Mouse (Mus musculus): ENCODE measurements around the gene Mitf. TPM values are rescaled to one million over a fixed set of nuclear protein-coding genes. Genes with fewer than 3 reads are reported as not detected.
A peak's percentile ranks its signal among the peaks of the same experiment; 100 is the strongest.

Gene Mitf
- polyA plus RNA-seq, 1 experiment, result 2.6 TPM

DNA sequence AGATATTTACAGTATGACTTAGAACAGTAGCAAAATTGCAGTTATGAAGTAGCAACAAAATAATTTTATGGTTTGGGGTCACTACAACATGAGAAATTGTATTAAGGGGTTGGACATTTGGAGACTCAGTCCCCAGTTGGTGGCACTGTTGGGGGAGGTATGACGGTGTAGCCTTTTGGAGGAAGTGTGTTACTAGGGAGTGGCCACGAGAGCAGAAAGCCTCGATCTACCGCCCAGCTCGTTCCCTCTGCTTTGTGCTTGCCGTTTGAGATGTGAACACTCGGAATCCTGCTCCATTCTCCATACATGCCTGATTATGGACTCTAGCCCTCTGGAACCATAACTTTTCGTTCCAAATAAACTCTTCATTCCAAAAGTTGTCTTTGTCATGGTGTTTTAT is 49.6 kb downstream of the Mitf start:
- no peak overlapping the region for H3K4me3 ChIP-seq (ENCODE audit: extremely low read depth, insufficient read depth, insufficient read length)
- H3K27me3 ChIP-seq (ENCODE audit: control insufficient read depth, insufficient read depth, low read length), result no peaks in the 10 kb centered on the region
- no peak for TF ChIP-seq POLR2A (IDR thresholded peaks at IDR 0.05; ENCODE audit: low read depth, low read length)
- no peak for TF ChIP-seq CTCF (IDR thresholded peaks at IDR 0.05; ENCODE audit: extremely low read depth, insufficient read depth, insufficient read length, insufficient replicate concordance)
- no peak overlapping the region for H3K27ac ChIP-seq (ENCODE audit: insufficient read depth, low read length)
- no peaks in the 10 kb centered on the region for H3K36me3 ChIP-seq (ENCODE audit: control insufficient read depth, insufficient read depth, low read length)
- DNase-seq (ENCODE audit: low read depth in 1 of 2, low spot score in 2 of 2), result no peak
- WGBS, result 67% methylated on average over 8 of the region's 8 CpGs
- no peaks in the 10 kb centered on the region for H3K4me1 ChIP-seq (ENCODE audit: control insufficient read depth, insufficient read depth, insufficient read length)

DNA sequence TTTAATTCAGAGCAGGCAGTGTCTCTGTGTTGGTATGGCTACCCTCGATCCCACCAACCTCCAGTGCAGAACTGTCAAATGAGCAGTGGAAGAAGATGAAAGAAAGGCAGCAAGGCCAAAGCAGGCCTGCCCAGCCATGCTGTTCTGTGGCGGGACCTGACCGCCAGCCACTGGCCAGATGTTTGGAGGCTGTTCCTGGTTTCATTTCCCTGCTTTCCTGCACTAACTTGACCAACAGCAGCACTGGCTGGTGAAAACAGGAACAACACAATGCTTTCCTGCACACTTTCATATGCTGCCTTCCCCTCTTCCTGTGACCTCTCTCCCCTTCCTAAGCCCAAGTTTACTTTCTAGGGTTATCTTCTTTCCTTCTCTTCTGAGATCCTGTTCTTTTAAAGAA is 50.8 kb downstream of the Mitf start:
- H3K27me3 ChIP-seq (ENCODE audit: control insufficient read depth, insufficient read depth, low read length), result no peaks in the 10 kb centered on the region
- WGBS, result 35% methylated on average over 3 of the region's 3 CpGs
- no peak overlapping the region for H3K27ac ChIP-seq (ENCODE audit: insufficient read depth, low read length)
- H3K4me1 ChIP-seq (ENCODE audit: control insufficient read depth, insufficient read depth, insufficient read length), result no peaks in the 10 kb centered on the region
- DNase-seq (ENCODE audit: low read depth in 1 of 2, low spot score in 2 of 2), result no peak
- no peaks in the 10 kb centered on the region for H3K36me3 ChIP-seq (ENCODE audit: control insufficient read depth, insufficient read depth, low read length)
- TF ChIP-seq POLR2A (IDR thresholded peaks at IDR 0.05; ENCODE audit: low read depth, low read length) (no peak), CTCF (IDR thresholded peaks at IDR 0.05; ENCODE audit: extremely low read depth, insufficient read depth, insufficient read length, insufficient replicate concordance) (peak; percentile 20; the same call in 1 of the 2 replicates)
- H3K4me3 ChIP-seq (ENCODE audit: extremely low read depth, insufficient read depth, insufficient read length), result no peak overlapping the region

DNA sequence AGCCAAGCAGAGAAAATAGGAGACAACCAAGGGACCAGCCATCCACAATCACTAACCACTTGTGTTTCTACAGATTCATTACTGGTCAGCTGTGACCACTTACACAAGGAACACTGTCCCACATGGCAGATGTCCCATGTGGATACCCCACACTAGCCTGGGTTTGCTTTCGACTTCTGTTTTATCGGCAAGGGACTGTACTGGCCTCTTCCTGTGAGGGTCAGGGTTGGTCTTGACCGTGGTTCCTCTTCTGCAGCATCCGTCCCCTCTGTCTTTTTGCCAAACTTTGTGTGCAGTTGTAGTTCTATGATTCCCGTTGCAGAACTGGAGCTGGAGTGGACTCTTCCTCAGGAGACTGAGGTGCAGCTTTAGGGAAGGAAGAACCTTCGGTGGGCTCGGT is 59.7 kb downstream of the Mitf start:
- no peak for TF ChIP-seq POLR2A (IDR thresholded peaks at IDR 0.05; ENCODE audit: low read depth, low read length)
- TF ChIP-seq CTCF (IDR thresholded peaks at IDR 0.05; ENCODE audit: extremely low read depth, insufficient read depth, insufficient read length, insufficient replicate concordance), result no peak
- no peak for DNase-seq (ENCODE audit: low read depth in 1 of 2, low spot score in 2 of 2)
- Histone ChIP-seq H3K4me1 (ENCODE audit: control insufficient read depth, insufficient read depth, insufficient read length) (no peaks in the 10 kb centered on the region), H3K27ac (ENCODE audit: insufficient read depth, low read length) (no peak overlapping the region), H3K4me3 (ENCODE audit: extremely low read depth, insufficient read depth, insufficient read length) (no peak overlapping the region), H3K27me3 (ENCODE audit: control insufficient read depth, insufficient read depth, low read length) (no peaks in the 10 kb centered on the region), H3K36me3 (ENCODE audit: control insufficient read depth, insufficient read depth, low read length) (no peaks in the 10 kb centered on the region)
- whole genome bisulfite sequencing, result 25% methylated on average over 7 of the region's 7 CpGs

DNA sequence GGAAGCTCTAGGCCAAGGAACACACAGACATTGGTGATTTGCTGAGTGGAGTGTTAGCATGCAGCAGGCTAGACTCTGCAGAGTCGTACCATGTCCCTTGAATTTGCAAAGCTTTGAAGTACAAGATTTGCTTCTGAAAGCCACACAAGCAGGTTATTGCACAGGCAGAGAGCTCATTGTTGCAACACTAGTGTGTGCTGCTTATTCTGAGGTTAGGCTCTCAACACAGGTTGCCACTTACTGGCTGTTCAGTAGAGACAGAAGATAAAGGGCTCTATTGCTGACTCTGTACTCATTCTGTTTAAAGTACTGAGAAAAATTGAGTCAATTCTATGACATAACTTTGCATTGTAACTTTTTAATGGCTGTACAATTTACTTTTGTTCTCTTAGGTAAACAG is 61.2 kb downstream of the Mitf start:
- DNase-seq (ENCODE audit: low read depth in 1 of 2, low spot score in 2 of 2), result no peak
- WGBS, result 88% methylated on average over 1 of the region's 1 CpGs
- no peak overlapping the region for H3K4me3 ChIP-seq (ENCODE audit: extremely low read depth, insufficient read depth, insufficient read length)
- no peak for TF ChIP-seq POLR2A (IDR thresholded peaks at IDR 0.05; ENCODE audit: low read depth, low read length)
- TF ChIP-seq CTCF (IDR thresholded peaks at IDR 0.05; ENCODE audit: extremely low read depth, insufficient read depth, insufficient read length, insufficient replicate concordance), result no peak
- no peaks in the 10 kb centered on the region for H3K36me3 ChIP-seq (ENCODE audit: control insufficient read depth, insufficient read depth, low read length)
- H3K4me1 ChIP-seq (ENCODE audit: control insufficient read depth, insufficient read depth, insufficient read length), result no peaks in the 10 kb centered on the region
- no peaks in the 10 kb centered on the region for H3K27me3 ChIP-seq (ENCODE audit: control insufficient read depth, insufficient read depth, low read length)
- H3K27ac ChIP-seq (ENCODE audit: insufficient read depth, low read length), result no peak overlapping the region

DNA sequence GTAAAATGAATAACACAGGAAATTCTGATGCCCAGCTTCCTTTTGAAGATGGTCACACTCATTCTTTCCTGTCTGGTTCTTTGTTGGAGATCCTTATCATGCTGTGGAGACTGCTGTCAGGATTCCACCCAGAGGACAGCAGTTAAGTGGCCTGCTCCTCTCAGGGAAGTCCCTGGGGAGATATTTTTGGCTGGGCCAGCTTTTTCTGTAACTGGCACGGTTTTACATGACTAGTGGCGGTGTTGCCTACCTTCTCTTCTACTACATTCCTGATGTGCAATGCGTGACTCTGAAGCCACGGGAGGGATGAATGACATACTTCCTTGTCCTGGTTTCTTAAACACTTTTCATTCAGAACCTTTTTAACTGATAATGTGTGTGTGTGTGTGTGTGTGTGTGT is 63.1 kb downstream of the Mitf start:
- H3K4me1 ChIP-seq (ENCODE audit: control insufficient read depth, insufficient read depth, insufficient read length), result no peaks in the 10 kb centered on the region
- TF ChIP-seq CTCF (IDR thresholded peaks at IDR 0.05; ENCODE audit: extremely low read depth, insufficient read depth, insufficient read length, insufficient replicate concordance), result no peak
- whole genome bisulfite sequencing, result 71% methylated on average over 4 of the region's 4 CpGs
- no peak for DNase-seq (ENCODE audit: low read depth in 1 of 2, low spot score in 2 of 2)
- no peaks in the 10 kb centered on the region for H3K36me3 ChIP-seq (ENCODE audit: control insufficient read depth, insufficient read depth, low read length)
- no peak overlapping the region for H3K4me3 ChIP-seq (ENCODE audit: extremely low read depth, insufficient read depth, insufficient read length)
- no peak overlapping the region for H3K27ac ChIP-seq (ENCODE audit: insufficient read depth, low read length)
- H3K27me3 ChIP-seq (ENCODE audit: control insufficient read depth, insufficient read depth, low read length), result no peaks in the 10 kb centered on the region

DNA sequence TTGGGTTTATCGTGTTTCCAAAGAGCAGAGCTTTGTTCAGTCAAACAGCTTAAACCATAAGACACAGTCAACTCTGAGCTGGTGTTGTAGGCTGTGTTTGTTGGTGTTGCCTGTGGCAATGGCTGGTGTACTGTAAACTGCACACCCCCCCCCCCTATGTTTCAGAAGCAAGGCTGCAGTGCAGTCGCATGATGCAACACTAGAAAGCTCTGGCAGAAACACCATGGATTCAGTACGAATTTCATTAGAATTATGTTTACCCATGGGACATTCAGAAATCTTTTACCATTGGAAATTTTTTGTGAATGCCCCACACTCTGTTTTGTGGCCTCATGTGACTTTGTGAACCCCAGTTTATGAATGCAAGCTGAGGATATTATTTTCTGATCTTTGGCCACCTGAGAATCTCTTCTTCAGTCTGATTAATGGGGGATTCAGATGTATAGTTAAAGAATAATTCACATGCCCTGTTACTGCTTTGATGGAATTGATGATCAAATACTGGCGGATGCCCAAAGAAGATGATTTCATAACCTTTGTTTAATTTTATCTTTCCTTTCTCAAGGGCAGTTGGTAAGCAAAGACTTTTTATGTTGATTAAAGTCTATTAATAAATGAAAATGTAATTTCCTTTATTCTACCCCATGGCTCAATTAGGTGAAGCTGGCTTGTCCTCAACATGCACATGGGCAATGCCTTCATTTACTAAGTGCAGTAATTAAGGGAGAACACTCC is 64.6 kb downstream of the Mitf start:
- H3K36me3 ChIP-seq (ENCODE audit: control insufficient read depth, insufficient read depth, low read length), result no peaks in the 10 kb centered on the region
- WGBS, result 90% methylated on average over 4 of the region's 4 CpGs
- H3K27me3 ChIP-seq (ENCODE audit: control insufficient read depth, insufficient read depth, low read length), result no peaks in the 10 kb centered on the region
- no peak for DNase-seq (ENCODE audit: low read depth in 1 of 2, low spot score in 2 of 2)
- no peak for TF ChIP-seq CTCF (IDR thresholded peaks at IDR 0.05; ENCODE audit: extremely low read depth, insufficient read depth, insufficient read length, insufficient replicate concordance)
- no peak for TF ChIP-seq POLR2A (IDR thresholded peaks at IDR 0.05; ENCODE audit: low read depth, low read length)
- H3K4me1 ChIP-seq (ENCODE audit: control insufficient read depth, insufficient read depth, insufficient read length), result no peaks in the 10 kb centered on the region
- H3K4me3 ChIP-seq (ENCODE audit: extremely low read depth, insufficient read depth, insufficient read length), result no peak overlapping the region
- no peak overlapping the region for H3K27ac ChIP-seq (ENCODE audit: insufficient read depth, low read length)

DNA sequence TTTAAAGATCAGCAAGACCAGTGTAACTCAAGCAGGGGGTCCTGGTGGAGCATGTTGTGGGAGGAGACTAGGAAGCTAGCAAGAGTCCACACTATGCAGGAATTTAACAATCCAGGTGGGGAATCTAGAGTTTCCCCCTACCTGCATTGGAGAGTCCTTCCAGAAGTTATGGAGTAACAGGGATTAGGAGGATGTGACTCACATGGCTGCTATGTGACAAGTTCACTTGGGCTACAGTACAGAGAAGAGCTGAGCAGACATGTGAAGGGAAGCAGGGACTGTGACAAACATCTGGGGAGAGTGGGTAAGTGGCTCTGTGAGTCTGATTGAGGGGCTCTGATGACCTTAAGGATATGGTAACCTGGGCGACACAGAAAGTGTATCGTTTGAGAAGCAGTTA is 66.2 kb downstream of the Mitf start:
- Histone ChIP-seq H3K4me1 (ENCODE audit: control insufficient read depth, insufficient read depth, insufficient read length) (no peaks in the 10 kb centered on the region), H3K27me3 (ENCODE audit: control insufficient read depth, insufficient read depth, low read length) (no peaks in the 10 kb centered on the region), H3K36me3 (ENCODE audit: control insufficient read depth, insufficient read depth, low read length) (no peaks in the 10 kb centered on the region), H3K27ac (ENCODE audit: insufficient read depth, low read length) (no peak overlapping the region), H3K4me3 (ENCODE audit: extremely low read depth, insufficient read depth, insufficient read length) (no peak overlapping the region)
- DNase-seq (ENCODE audit: low read depth in 1 of 2, low spot score in 2 of 2), result no peak
- TF ChIP-seq POLR2A (IDR thresholded peaks at IDR 0.05; ENCODE audit: low read depth, low read length), result no peak
- WGBS, result 85% methylated on average over 2 of the region's 2 CpGs
